Mouse (Mus musculus) ES-E14 (cell line): ENCODE results near the gene Adtrp.

Experiments used
- CHD2 ChIP-seq: IDR thresholded peaks from 2 replicates; pipeline ENCODE4 v1.6.1; 2014; ENCODE audit warnings: mild to moderate bottlenecking, low read depth, low read length, inconsistent platforms
- MAFK ChIP-seq: IDR thresholded peaks from 2 replicates; pipeline ENCODE4 v1.6.1; 2014; ENCODE audit warnings: mild to moderate bottlenecking, low read depth, low read length, inconsistent platforms; ENCODE audit not compliant: insufficient read depth
- ZC3H11A ChIP-seq: IDR thresholded peaks from 2 replicates; pipeline ENCODE4 v1.6.1; 2012; ENCODE audit warnings: low read depth, mild to moderate bottlenecking, inconsistent platforms, low read length, borderline replicate concordance

DNA sequence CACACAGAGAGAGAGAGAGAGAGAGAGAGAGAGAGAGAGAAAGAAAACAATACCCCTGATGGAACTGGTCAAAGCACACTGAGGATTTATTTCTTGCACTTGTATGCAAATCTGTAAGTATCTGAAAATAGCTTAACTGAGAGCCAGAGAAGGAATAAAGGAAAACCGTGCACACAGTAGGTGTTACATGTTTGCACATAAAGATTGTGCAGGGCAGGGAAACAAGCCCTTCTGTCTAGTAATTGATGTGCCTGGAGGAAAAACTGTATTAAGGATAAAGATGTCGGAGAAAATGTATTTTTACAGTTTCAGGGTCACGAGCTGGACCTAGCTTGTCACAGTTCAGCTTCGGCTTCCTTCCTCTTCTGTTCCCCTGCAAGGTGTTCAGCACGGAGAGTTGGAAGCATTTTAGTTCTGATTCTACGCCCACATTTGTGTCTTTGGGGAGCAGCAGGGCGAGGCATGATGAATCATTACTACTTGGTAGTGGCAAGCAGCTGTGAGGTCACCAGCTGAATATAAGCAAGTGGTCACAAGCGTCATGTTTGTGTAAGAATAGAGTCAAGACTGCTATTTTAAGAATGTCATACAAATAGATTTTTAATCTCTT, 43.7 kb downstream of the Adtrp start:
- no peak for TF ChIP-seq CHD2
- no peak for TF ChIP-seq ZC3H11A
- no peak for TF ChIP-seq MAFK
